Mouse (Mus musculus): Measurements from ENCODE around the gene Panx3. TPM values are rescaled to one million over a fixed set of nuclear protein-coding genes. Genes with fewer than 3 reads are reported as not detected.

Gene Panx3
- polyA plus RNA-seq, 1 experiment: 0.02 TPM

DNA sequence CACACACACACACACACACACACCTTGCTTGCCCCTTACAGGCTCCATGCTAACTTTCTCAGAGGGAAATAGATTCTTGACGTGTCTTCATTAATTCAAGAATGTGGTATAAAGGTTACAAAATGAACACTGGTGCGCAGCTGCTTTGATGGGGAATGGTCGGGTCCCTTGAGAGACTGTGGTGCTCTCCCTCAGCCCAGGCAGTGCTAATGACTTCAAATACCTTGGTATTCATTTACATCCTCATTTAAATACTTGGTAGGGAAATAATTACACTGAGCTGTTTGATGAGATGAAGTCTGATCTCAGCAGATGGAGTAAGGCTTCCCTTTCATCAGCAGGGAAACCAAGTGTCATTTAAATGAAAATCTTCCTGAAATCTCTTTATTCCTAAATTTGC, 43.9 kb downstream of the Panx3 start:
- Histone ChIP-seq H3K79me2 (ENCODE audit: control insufficient read depth, insufficient read depth) (no peaks in the 10 kb centered on the region), H3K4me2 (ENCODE audit: low read depth) (no peak overlapping the region), H3K36me3 (ENCODE audit: control insufficient read depth, insufficient read depth) (no peaks in the 10 kb centered on the region), H3K27me3 (ENCODE audit: control insufficient read depth, insufficient read depth, insufficient read length) (peaks cover 4% of the 10 kb centered on the region), H3K4me3 (no peak overlapping the region), H3ac (ENCODE audit: control insufficient read depth, insufficient read length) (no peak overlapping the region)
- TF ChIP-seq CEBPB (IDR thresholded peaks at IDR 0.05; ENCODE audit: insufficient read depth, poor library complexity, severe bottlenecking) (no peak), E2F4 (IDR thresholded peaks at IDR 0.05; ENCODE audit: insufficient read depth) (no peak), TCF12 (IDR thresholded peaks at IDR 0.05; ENCODE audit: insufficient read depth, poor library complexity, severe bottlenecking) (no peak), MAX (IDR thresholded peaks at IDR 0.05; ENCODE audit: low read depth) (no peak), TCF3 (IDR thresholded peaks at IDR 0.05; ENCODE audit: insufficient read length, low read depth) (no peak), USF1 (IDR thresholded peaks at IDR 0.05; ENCODE audit: low read depth) (no peak), MYOG (IDR thresholded peaks at IDR 0.05; ENCODE audit: control insufficient read depth in 1 of 3, insufficient read depth in 1 of 3, insufficient read length in 2 of 3, low read depth in 2 of 3) (no peak), REST (IDR thresholded peaks at IDR 0.05; ENCODE audit: insufficient read depth, insufficient read length) (no peak)

DNA sequence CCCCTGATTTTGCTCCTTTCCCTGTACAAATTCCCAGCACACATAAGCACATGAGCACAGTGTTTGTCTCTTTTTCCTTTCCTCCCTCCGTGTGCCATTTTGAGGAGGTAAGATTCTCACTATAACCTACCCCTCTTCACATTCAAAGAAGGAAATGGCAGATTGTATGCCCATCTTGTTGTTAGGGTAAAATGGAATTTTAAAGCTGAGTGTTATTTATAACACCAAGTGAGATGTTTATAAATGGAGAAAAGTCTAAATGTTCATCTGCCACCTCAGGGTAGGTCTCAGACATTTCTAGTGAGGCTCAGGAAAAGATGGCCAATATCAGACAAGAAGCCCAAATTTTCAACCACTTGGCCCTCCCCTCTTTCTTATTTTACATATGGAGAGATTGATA, 44.5 kb downstream of the Panx3 start:
- Histone ChIP-seq H3ac (ENCODE audit: control insufficient read depth, insufficient read length) (no peak overlapping the region), H3K36me3 (ENCODE audit: control insufficient read depth, insufficient read depth) (no peaks in the 10 kb centered on the region), H3K79me2 (ENCODE audit: control insufficient read depth, insufficient read depth) (no peaks in the 10 kb centered on the region), H3K27me3 (ENCODE audit: control insufficient read depth, insufficient read depth, insufficient read length) (peaks cover 4% of the 10 kb centered on the region), H3K4me3 (no peak overlapping the region), H3K4me2 (ENCODE audit: low read depth) (no peak overlapping the region)
- TF ChIP-seq MYOD1 (IDR thresholded peaks at IDR 0.05; ENCODE audit: control insufficient read depth in 1 of 3, insufficient read length in 2 of 3, low read depth in 2 of 3) (no peak), CEBPB (IDR thresholded peaks at IDR 0.05; ENCODE audit: insufficient read depth, poor library complexity, severe bottlenecking) (no peak), TCF12 (IDR thresholded peaks at IDR 0.05; ENCODE audit: insufficient read depth, poor library complexity, severe bottlenecking) (no peak), MYOG (IDR thresholded peaks at IDR 0.05; ENCODE audit: control insufficient read depth in 1 of 3, insufficient read depth in 1 of 3, insufficient read length in 2 of 3, low read depth in 2 of 3) (no peak)

DNA sequence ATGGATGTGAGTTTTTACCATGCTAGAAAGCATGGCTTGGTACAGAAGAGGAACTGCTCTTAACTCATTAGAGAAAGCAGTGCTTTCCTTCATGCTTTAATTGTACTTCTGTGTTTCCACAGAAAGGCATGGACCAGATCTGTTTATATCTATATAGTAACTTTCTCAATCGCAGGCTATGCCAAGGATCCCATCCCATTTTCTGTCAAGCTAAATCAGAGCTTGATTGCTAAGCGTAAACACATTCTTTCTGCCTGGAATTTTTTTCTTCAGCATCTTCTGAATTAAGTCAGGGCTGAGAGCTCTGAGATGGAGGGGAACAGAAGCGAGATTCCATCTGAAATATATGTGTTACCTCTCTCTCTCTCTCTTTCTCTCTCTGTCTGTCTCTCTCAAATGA, 45.1 kb downstream of the Panx3 start:
- H3ac ChIP-seq (ENCODE audit: control insufficient read depth, insufficient read length): no peak overlapping the region
- H3K27me3 ChIP-seq (ENCODE audit: control insufficient read depth, insufficient read depth, insufficient read length): peaks cover 4% of the 10 kb centered on the region
- TF ChIP-seq TCF3 (IDR thresholded peaks at IDR 0.05; ENCODE audit: insufficient read length, low read depth): no peak
- H3K4me2 ChIP-seq (ENCODE audit: low read depth): no peak overlapping the region
- H3K79me2 ChIP-seq (ENCODE audit: control insufficient read depth, insufficient read depth): no peaks in the 10 kb centered on the region
- H3K4me3 ChIP-seq: no peak overlapping the region
- no peaks in the 10 kb centered on the region for H3K36me3 ChIP-seq (ENCODE audit: control insufficient read depth, insufficient read depth)

DNA sequence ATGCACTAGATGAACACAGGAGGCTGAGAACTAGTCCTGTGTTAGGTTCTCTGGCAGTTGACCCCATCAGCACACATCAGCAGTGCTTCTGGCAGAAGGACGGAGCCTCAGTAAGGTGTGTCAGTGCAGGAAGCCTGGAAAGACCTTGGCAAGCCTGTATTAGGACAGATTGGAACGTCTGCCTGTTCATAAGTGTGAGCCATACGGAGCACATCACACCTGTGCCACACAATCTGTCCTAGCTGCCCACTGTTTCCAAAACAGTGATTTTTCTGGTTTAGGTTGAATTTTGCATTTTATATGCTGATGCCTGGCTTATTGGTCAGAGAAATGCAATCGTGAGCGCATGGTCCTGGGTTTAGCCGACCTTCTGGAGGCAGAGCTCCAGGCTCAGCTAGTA, 47.7 kb downstream of the Panx3 start:
- H3K36me3 ChIP-seq (ENCODE audit: control insufficient read depth, insufficient read depth): no peaks in the 10 kb centered on the region
- peaks cover 4% of the 10 kb centered on the region for H3K27me3 ChIP-seq (ENCODE audit: control insufficient read depth, insufficient read depth, insufficient read length)
- no peak overlapping the region for H3K4me2 ChIP-seq (ENCODE audit: low read depth)
- H3K4me3 ChIP-seq: no peak overlapping the region
- no peaks in the 10 kb centered on the region for H3K79me2 ChIP-seq (ENCODE audit: control insufficient read depth, insufficient read depth)
- no peak overlapping the region for H3ac ChIP-seq (ENCODE audit: control insufficient read depth, insufficient read length)
- no peak for TF ChIP-seq USF1 (IDR thresholded peaks at IDR 0.05; ENCODE audit: low read depth)
- TF ChIP-seq MYOG (IDR thresholded peaks at IDR 0.05; ENCODE audit: control insufficient read depth in 1 of 3, insufficient read depth in 1 of 3, insufficient read length in 2 of 3, low read depth in 2 of 3): no peak
- TF ChIP-seq POLR2AphosphoS2 (IDR thresholded peaks at IDR 0.05; ENCODE audit: insufficient read length, low read depth): no peak
- no peak for TF ChIP-seq TCF3 (IDR thresholded peaks at IDR 0.05; ENCODE audit: insufficient read length, low read depth)
- TF ChIP-seq MYOD1 (IDR thresholded peaks at IDR 0.05; ENCODE audit: control insufficient read depth in 1 of 3, insufficient read length in 2 of 3, low read depth in 2 of 3): no peak

DNA sequence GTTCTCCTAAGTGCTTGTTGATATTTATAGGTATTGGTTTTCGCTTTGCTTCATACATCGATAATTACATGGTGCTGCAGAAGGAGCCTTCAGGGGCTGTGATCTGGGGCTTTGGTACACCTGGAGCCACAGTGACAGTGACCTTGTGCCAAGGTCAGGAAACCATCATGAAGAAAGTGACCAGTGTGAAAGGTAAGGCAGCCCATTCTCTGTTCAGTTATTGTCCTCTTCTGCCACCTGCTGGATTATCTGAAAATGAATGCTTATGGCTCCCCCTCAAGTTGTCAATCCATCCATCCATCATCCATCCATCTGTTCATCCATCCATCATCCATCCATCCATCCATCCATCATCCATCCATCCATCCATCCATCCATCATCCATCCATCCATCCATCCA, 52.3 kb downstream of the Panx3 start:
- no peak overlapping the region for H3K4me3 ChIP-seq
- H3ac ChIP-seq (ENCODE audit: control insufficient read depth, insufficient read length): no peak overlapping the region
- no peak overlapping the region for H3K4me2 ChIP-seq (ENCODE audit: low read depth)
- TF ChIP-seq CEBPB (IDR thresholded peaks at IDR 0.05; ENCODE audit: insufficient read depth, poor library complexity, severe bottlenecking) (no peak), E2F4 (IDR thresholded peaks at IDR 0.05; ENCODE audit: insufficient read depth) (no peak), POLR2A (IDR thresholded peaks at IDR 0.05; ENCODE audit: insufficient read length, low read depth) (no peak), MAX (IDR thresholded peaks at IDR 0.05; ENCODE audit: low read depth) (no peak), TCF12 (IDR thresholded peaks at IDR 0.05; ENCODE audit: insufficient read depth, poor library complexity, severe bottlenecking) (no peak), MYOD1 (IDR thresholded peaks at IDR 0.05; ENCODE audit: control insufficient read depth in 1 of 3, insufficient read length in 2 of 3, low read depth in 2 of 3) (no peak), POLR2AphosphoS2 (IDR thresholded peaks at IDR 0.05; ENCODE audit: insufficient read length, low read depth) (no peak), MYOG (IDR thresholded peaks at IDR 0.05; ENCODE audit: control insufficient read depth in 1 of 3, insufficient read depth in 1 of 3, insufficient read length in 2 of 3, low read depth in 2 of 3) (no peak), USF1 (IDR thresholded peaks at IDR 0.05; ENCODE audit: low read depth) (no peak), TCF3 (IDR thresholded peaks at IDR 0.05; ENCODE audit: insufficient read length, low read depth) (no peak), SRF (IDR thresholded peaks at IDR 0.05; ENCODE audit: control insufficient read depth, insufficient read length, low read depth) (no peak), REST (IDR thresholded peaks at IDR 0.05; ENCODE audit: insufficient read depth, insufficient read length) (no peak)
- H3K79me2 ChIP-seq (ENCODE audit: control insufficient read depth, insufficient read depth): no peaks in the 10 kb centered on the region
- H3K27me3 ChIP-seq (ENCODE audit: control insufficient read depth, insufficient read depth, insufficient read length): no peaks in the 10 kb centered on the region
- no peaks in the 10 kb centered on the region for H3K36me3 ChIP-seq (ENCODE audit: control insufficient read depth, insufficient read depth)

DNA sequence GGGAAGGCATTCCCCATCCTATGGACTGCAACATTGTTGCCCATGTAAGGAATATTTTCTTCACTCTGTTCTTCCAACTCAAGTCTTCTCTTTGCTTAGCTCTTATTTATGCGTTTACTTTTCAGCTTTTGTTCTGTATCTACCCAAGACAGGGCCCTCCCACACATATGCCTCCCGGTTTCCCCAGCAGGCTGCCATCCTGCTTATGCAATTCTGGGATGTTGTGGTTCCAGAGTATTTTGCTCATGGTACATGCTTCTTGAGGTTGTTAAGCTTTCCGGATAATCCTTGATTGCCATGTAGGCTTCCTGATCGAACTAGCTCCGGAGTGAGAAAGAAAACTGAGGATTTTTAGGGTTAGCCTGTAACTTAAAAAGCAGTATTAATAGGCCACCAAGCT, 53.8 kb downstream of the Panx3 start:
- H3K36me3 ChIP-seq (ENCODE audit: control insufficient read depth, insufficient read depth): no peaks in the 10 kb centered on the region
- no peak overlapping the region for H3ac ChIP-seq (ENCODE audit: control insufficient read depth, insufficient read length)
- no peak overlapping the region for H3K4me2 ChIP-seq (ENCODE audit: low read depth)
- H3K79me2 ChIP-seq (ENCODE audit: control insufficient read depth, insufficient read depth): no peaks in the 10 kb centered on the region
- H3K4me3 ChIP-seq: no peak overlapping the region
- no peak for TF ChIP-seq TCF12 (IDR thresholded peaks at IDR 0.05; ENCODE audit: insufficient read depth, poor library complexity, severe bottlenecking)
- TF ChIP-seq MAX (IDR thresholded peaks at IDR 0.05; ENCODE audit: low read depth): no peak
- TF ChIP-seq SRF (IDR thresholded peaks at IDR 0.05; ENCODE audit: control insufficient read depth, insufficient read length, low read depth): no peak
- no peak for TF ChIP-seq CEBPB (IDR thresholded peaks at IDR 0.05; ENCODE audit: insufficient read depth, poor library complexity, severe bottlenecking)
- no peak for TF ChIP-seq REST (IDR thresholded peaks at IDR 0.05; ENCODE audit: insufficient read depth, insufficient read length)
- no peak for TF ChIP-seq POLR2AphosphoS2 (IDR thresholded peaks at IDR 0.05; ENCODE audit: insufficient read length, low read depth)
- no peak for TF ChIP-seq TCF3 (IDR thresholded peaks at IDR 0.05; ENCODE audit: insufficient read length, low read depth)
- TF ChIP-seq USF1 (IDR thresholded peaks at IDR 0.05; ENCODE audit: low read depth): no peak
- H3K27me3 ChIP-seq (ENCODE audit: control insufficient read depth, insufficient read depth, insufficient read length): no peaks in the 10 kb centered on the region
